Mouse (Mus musculus): Measurements from ENCODE around the gene Ntsr1. TPM values are rescaled to one million over a fixed set of nuclear protein-coding genes. Genes with fewer than 3 reads are reported as not detected.

The Ntsr1 gene
- polyA plus RNA-seq, 1 experiment from 2014 or later, result 0.16 TPM

- Histone ChIP-seq H3K4me1 (peaks cover 13% of the 10 kb centered on the region), H3K27me3 (replicated peaks; ENCODE audit: low read depth, poor library complexity, severe bottlenecking) (no peaks in the 10 kb centered on the region), H3K36me3 (replicated peaks) (no peaks in the 10 kb centered on the region), H3K27ac (replicated peaks) (no peak overlapping the region), H3K4me3 (no peak overlapping the region), H3K9me3 (no peaks in the 10 kb centered on the region)
- no peak for DNase-seq (ENCODE audit: low spot score)
- 86% methylated on average over 2 of the region's 2 CpGs for WGBS
These were observed 43.9 kb downstream of the Ntsr1 start for GRCm38 (mm10) chr2:180543675-180544074.

- no peaks in the 10 kb centered on the region for H3K9me3 ChIP-seq
- no peak overlapping the region for H3K27ac ChIP-seq (replicated peaks)
- H3K27me3 ChIP-seq (replicated peaks; ENCODE audit: low read depth, poor library complexity, severe bottlenecking), result no peaks in the 10 kb centered on the region
- H3K4me3 ChIP-seq, result no peak overlapping the region
- H3K4me1 ChIP-seq, result peaks cover 13% of the 10 kb centered on the region
- no peak for DNase-seq (ENCODE audit: low spot score)
- 83% methylated on average over 18 of the region's 18 CpGs for WGBS
- no peaks in the 10 kb centered on the region for H3K36me3 ChIP-seq (replicated peaks)
These were observed 45.3 kb downstream of the Ntsr1 start for GRCm38 (mm10) chr2:180545046-180545445.

DNA sequence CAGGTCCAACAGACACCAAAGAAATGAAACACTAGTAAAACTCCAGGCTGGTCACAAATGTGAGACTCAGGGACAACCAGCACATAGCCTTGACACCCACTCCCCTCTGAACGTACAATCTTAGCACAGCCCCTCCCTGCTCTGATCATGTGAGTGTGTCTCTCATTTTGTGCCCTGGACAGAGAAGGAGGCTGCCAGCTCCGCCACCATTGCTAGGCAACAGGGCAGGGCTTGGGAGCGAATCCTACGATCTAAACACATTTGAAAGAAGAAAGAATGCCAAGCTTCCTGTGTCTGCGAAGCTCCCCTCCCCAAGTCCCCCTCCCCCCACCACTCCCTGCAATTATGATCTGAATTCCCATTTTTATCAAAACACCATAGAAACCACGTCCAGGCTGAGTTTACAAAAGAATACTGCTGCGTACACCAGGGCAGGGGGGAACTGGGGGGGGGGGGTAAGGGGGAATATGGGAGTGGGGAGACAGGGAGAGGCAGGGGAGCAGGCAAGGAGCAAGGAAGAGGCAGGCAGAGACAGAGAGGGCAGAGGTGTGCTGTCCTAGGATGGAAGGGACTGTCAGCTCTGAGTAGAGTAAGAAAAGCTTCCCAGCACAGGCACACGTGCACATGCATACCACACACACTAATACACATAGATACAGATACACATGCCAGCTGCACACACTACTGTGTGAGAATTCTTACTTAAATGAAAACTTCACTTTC, 47.8 kb downstream of the Ntsr1 start:
- 39% methylated on average over 8 of the region's 8 CpGs for WGBS
- no peaks in the 10 kb centered on the region for H3K9me3 ChIP-seq
- 0 out of 2 replicates have a peak overlapping the region, but pooled peaks have one; percentile 16 for H3K4me3 ChIP-seq
- peaks cover 13% of the 10 kb centered on the region for H3K4me1 ChIP-seq
- H3K27me3 ChIP-seq (replicated peaks; ENCODE audit: low read depth, poor library complexity, severe bottlenecking), result no peaks in the 10 kb centered on the region
- no peaks in the 10 kb centered on the region for H3K36me3 ChIP-seq (replicated peaks)
- peak; percentile 27 for DNase-seq (ENCODE audit: low spot score)
- 0 out of 2 replicates have a peak overlapping the region, but pooled peaks have one; percentile 19 for H3K27ac ChIP-seq (replicated peaks)

- DNase-seq (ENCODE audit: low spot score), result no peak
- Histone ChIP-seq H3K4me1 (peaks cover 8% of the 10 kb centered on the region), H3K27ac (replicated peaks) (no peak overlapping the region), H3K9me3 (no peaks in the 10 kb centered on the region), H3K27me3 (replicated peaks; ENCODE audit: low read depth, poor library complexity, severe bottlenecking) (no peaks in the 10 kb centered on the region), H3K36me3 (replicated peaks) (no peaks in the 10 kb centered on the region), H3K4me3 (no peak overlapping the region)
- 82% methylated on average over 3 of the region's 3 CpGs for WGBS
These were observed 52.6 kb downstream of the Ntsr1 start for GRCm38 (mm10) chr2:180552340-180552739.

GRCm38 (mm10) chr2:180555219-180555618, 55.4 kb downstream of the Ntsr1 start:
- Histone ChIP-seq H3K36me3 (replicated peaks) (no peaks in the 10 kb centered on the region), H3K27ac (replicated peaks) (no peak overlapping the region)

GRCm38 (mm10) chr2:180556470-180556869, 56.7 kb downstream of the Ntsr1 start:
- Histone ChIP-seq H3K27ac (replicated peaks) (no peak overlapping the region), H3K9me3 (no peaks in the 10 kb centered on the region), H3K27me3 (replicated peaks; ENCODE audit: low read depth, poor library complexity, severe bottlenecking) (no peaks in the 10 kb centered on the region; the same call in 1 of the 2 replicates), H3K4me3 (no peak overlapping the region), H3K4me1 (no peaks in the 10 kb centered on the region), H3K36me3 (replicated peaks) (no peaks in the 10 kb centered on the region)
- DNase-seq (ENCODE audit: low spot score), result no peak
- WGBS, result 81% methylated on average over 3 of the region's 3 CpGs

More at GRCm38 (mm10) chr2:180555219-180555618, 55.4 kb downstream of the Ntsr1 start:
- 51% methylated on average over 3 of the region's 3 CpGs for WGBS
- H3K9me3 ChIP-seq, result no peaks in the 10 kb centered on the region
- H3K27me3 ChIP-seq (replicated peaks; ENCODE audit: low read depth, poor library complexity, severe bottlenecking), result no peaks in the 10 kb centered on the region
- DNase-seq (ENCODE audit: low spot score), result no peak
- H3K4me1 ChIP-seq, result no peaks in the 10 kb centered on the region
- no peak overlapping the region for H3K4me3 ChIP-seq

DNA sequence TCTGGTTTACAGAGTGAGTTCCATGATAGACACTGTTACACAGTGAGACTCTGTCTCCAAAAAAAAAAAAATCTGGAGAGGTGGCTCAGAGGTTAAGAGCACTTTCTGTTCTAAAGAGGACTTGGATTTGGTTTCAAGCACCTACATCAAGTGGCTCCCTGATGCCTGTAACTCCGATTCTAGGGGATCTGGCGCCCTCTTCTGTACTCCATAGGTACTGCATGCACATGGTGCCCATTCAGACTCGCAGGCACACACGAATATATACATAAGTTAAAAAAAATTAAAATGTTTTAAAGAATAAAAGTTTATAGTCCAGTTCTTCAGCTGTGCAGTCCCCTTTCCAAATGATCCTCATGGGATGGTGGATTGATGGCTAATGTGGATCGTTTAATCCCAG, 60.5 kb downstream of the Ntsr1 start:
- no peaks in the 10 kb centered on the region; the same call in 1 of the 2 replicates for H3K27me3 ChIP-seq (replicated peaks; ENCODE audit: low read depth, poor library complexity, severe bottlenecking)
- no peak for DNase-seq (ENCODE audit: low spot score)

DNA sequence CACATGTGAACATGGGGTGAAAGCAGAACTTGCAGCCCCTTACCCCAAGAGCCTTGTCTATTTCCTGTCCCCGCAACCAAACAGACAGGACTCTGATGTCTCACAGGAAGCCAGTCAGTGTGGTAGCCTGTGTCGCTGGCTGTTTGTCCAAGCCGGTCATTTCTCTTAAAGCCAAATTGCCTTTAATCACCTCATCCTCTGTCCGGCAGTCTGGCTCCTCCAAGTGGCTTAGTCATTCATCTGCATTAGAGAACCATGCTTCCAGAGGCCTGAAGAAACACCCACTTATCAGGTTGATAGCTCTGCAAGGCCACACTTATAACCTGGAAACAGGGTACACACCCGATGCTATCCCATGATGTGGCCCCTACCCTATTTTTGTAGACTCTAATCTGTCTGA, 62.4 kb downstream of the Ntsr1 start:
- no peak overlapping the region for H3K27ac ChIP-seq (replicated peaks)
- no peaks in the 10 kb centered on the region; the same call in 1 of the 2 replicates for H3K27me3 ChIP-seq (replicated peaks; ENCODE audit: low read depth, poor library complexity, severe bottlenecking)
- H3K4me3 ChIP-seq, result no peak overlapping the region
- DNase-seq (ENCODE audit: low spot score), result no peak
- no peaks in the 10 kb centered on the region for H3K36me3 ChIP-seq (replicated peaks)
- WGBS, result 64% methylated on average over 5 of the region's 5 CpGs
- 0 out of 2 replicates have a peak, but pooled peaks cover 3% of the 10 kb centered on the region for H3K4me1 ChIP-seq
- no peaks in the 10 kb centered on the region for H3K9me3 ChIP-seq

More for the DNA sequence above, 60.5 kb downstream of the Ntsr1 start:
- H3K36me3 ChIP-seq (replicated peaks), result no peaks in the 10 kb centered on the region
- no peak overlapping the region for H3K27ac ChIP-seq (replicated peaks)
- H3K9me3 ChIP-seq, result no peaks in the 10 kb centered on the region
- 0 out of 2 replicates have a peak, but pooled peaks cover 3% of the 10 kb centered on the region for H3K4me1 ChIP-seq
- H3K4me3 ChIP-seq, result no peak overlapping the region
- WGBS, result 53% methylated on average over 5 of the region's 5 CpGs

GRCm38 (mm10) chr2:180563296-180563695, 63.5 kb downstream of the Ntsr1 start:
- H3K27me3 ChIP-seq (replicated peaks; ENCODE audit: low read depth, poor library complexity, severe bottlenecking), result no peaks in the 10 kb centered on the region; the same call in 1 of the 2 replicates
- H3K9me3 ChIP-seq, result no peaks in the 10 kb centered on the region
- 69% methylated on average over 6 of the region's 6 CpGs for WGBS
- no peak overlapping the region for H3K4me3 ChIP-seq
- no peak for DNase-seq (ENCODE audit: low spot score)
- 0 out of 2 replicates have a peak, but pooled peaks cover 3% of the 10 kb centered on the region for H3K4me1 ChIP-seq
- no peaks in the 10 kb centered on the region for H3K36me3 ChIP-seq (replicated peaks)
- no peak overlapping the region for H3K27ac ChIP-seq (replicated peaks)

DNA sequence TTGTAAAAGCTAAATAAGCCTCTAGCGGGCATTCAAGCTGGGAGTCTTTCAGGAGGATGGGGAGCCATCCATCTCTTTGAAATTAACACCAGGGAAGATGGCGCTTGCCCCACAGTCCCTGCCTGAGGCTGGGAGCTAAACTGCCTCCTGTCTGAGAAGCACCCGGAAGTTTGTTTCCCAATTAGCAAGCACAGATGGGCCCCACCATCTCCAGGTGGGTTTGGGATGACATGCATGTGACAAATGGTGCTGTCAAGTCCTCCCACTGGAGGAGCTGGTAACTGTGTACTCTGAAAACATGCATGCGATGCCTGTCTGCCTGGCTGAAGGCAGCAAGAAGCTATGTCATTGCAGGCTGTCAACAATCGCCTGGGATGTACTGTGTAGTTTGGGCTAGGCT, 64.1 kb downstream of the Ntsr1 start:
- H3K36me3 ChIP-seq (replicated peaks), result no peaks in the 10 kb centered on the region
- H3K4me1 ChIP-seq, result 0 out of 2 replicates have a peak, but pooled peaks cover 3% of the 10 kb centered on the region
- H3K27ac ChIP-seq (replicated peaks), result no peak overlapping the region
- H3K4me3 ChIP-seq, result no peak overlapping the region
- no peaks in the 10 kb centered on the region for H3K9me3 ChIP-seq
- 54% methylated on average over 5 of the region's 5 CpGs for WGBS
- no peaks in the 10 kb centered on the region; the same call in 1 of the 2 replicates for H3K27me3 ChIP-seq (replicated peaks; ENCODE audit: low read depth, poor library complexity, severe bottlenecking)
- no peak for DNase-seq (ENCODE audit: low spot score)

DNA sequence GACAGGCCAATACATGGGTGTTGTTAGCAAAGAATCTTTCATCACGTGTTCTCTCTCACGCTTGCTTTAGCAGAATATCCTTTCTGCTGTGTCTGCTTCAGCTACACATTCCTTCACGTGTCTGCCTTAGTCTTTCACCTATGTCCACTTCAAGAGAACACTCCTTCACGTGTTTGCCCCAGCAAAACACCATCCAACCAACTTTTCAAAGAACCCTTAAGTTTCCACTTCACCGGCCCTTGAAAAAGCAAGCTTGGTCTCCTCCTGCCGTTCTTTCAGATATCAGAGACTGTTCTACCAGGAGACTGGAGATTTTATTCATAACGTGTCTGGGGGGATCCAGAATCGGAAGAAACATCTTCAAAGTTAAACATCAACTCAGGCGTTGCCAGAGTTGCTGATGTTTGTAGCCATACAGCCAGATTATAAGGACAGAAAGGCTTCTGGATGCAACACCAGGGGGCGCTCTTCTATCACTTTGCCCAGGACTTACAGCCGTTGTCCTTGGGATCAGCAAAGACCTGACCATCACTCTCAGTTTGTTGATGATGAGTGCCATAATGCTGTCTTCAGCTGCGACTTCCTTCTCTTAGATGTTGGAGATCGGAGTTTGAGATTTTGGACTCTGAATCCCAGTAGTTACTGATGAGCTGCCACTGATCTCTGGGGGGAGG, 66.6 kb downstream of the Ntsr1 start:
- Histone ChIP-seq H3K36me3 (replicated peaks) (no peaks in the 10 kb centered on the region), H3K9me3 (no peaks in the 10 kb centered on the region), H3K4me1 (0 out of 2 replicates have a peak, but pooled peaks cover 3% of the 10 kb centered on the region), H3K27me3 (replicated peaks; ENCODE audit: low read depth, poor library complexity, severe bottlenecking) (peaks cover 14% of the 10 kb centered on the region; the same call in 1 of the 2 replicates), H3K4me3 (no peak overlapping the region), H3K27ac (replicated peaks) (no peak overlapping the region)
- peak; percentile 77 for DNase-seq (ENCODE audit: low spot score)
- WGBS, result 37% methylated on average over 13 of the region's 13 CpGs

DNA sequence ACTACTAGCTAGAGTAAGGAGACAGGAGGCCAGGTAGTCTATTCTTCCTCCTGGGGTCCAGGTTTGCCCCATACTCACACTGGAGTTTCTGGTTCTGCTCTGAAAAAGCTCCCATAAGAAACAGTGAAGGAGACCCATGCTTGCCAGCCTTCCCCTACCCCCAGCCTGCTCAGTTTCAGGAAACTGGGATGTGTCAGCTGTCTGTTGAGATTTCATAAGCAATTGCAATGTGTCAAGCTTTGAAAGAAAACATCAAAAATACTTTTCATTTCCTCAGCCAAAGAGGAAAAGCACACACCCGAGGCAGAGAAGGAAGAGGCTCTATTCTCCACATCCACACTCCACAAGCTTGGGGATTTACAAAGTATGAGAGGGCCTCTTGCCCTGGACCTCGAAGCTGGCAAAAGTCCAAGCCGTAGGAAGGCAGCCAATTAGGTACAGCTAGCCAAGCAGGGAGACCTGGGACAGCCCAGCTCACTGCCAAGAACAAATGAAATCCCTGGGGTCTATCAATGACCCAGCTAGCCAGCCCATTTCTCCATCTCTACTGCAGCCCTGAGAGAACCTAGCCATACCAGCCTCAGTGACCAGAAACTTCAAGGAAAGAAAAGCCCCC, 69.4 kb downstream of the Ntsr1 start:
- H3K27me3 ChIP-seq (replicated peaks; ENCODE audit: low read depth, poor library complexity, severe bottlenecking), result peaks cover 14% of the 10 kb centered on the region; the same call in 1 of the 2 replicates
- no peaks in the 10 kb centered on the region for H3K36me3 ChIP-seq (replicated peaks)
- H3K9me3 ChIP-seq, result no peaks in the 10 kb centered on the region
- no peaks in the 10 kb centered on the region for H3K4me1 ChIP-seq
- no peak overlapping the region for H3K4me3 ChIP-seq
- WGBS, result 65% methylated on average over 3 of the region's 3 CpGs
- H3K27ac ChIP-seq (replicated peaks), result no peak overlapping the region
- DNase-seq (ENCODE audit: low spot score), result no peak
